Mouse (Mus musculus) megakaryocyte progenitor cell, adult 5-6 weeks (primary cell): ENCODE measurements around the gene Errfi1. TPM values are rescaled to one million over a fixed set of nuclear protein-coding genes. Genes with fewer than 3 reads are reported as not detected.
A peak's percentile ranks its signal among the peaks of the same experiment; 100 is the strongest.

Experiments
- ATAC-seq: replicated peaks from 2 replicates; pipeline ENCODE4 v1.8.0; 2016; ENCODE audit warnings: mild to moderate bottlenecking, moderate TSS enrichment, inconsistent platforms; ENCODE audit not compliant: poor library complexity
- total RNA-seq, 2 experiments: library from RNA; stranded (forward) in 1 of 2; stranded (reverse) in 1 of 2; fragments of 157-497, 149-512 nt in 1 of 2; fragments of 200-1000 nt in 1 of 2; gene quantifications; 2 replicates each; pipeline versions ENCODE4 v1.2.3 to v1.2.4; 2015 to 2017

The Errfi1 gene
- total RNA-seq (2015) (0.84 and 1.2 TPM in 2 replicates), total RNA-seq (2017) (0.54 and 0.61 TPM in 2 replicates)

DNA sequence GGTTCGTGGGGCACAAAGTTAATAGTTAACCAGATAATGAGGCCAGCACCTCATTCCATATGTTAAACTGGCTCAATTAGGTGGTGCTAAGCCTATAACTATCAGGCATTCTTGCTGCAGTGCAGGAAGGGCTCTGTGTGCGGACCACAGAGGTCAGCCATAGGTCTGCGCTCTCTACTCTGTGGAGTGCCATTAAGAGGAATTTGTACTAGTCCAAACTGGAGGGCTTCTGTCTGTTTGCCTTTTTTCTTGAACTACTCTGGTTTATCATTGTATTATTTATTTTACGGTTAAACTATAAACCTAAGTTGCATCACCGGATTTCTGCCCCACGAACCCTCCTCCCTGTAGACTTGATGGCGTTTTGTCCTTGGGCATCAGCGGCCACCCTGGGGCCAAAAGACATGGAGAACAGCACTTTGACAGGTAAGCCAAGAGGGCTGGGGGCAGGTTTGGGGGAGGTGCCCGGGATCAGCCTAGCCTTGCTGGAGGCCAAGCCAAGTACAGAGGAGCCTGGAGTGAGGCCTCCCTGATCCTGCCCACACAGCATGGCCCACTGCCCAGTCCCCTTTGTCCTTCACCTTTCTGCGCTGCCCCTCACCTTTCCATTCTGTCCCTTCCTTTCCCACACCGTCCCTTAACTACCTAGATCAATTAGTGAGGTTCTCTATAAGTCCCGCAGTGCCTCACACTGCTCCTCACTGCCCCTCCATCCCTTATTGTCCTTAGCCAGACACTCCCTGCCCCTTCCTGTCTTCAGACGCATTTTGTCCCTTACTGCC is at the start of gene Errfi1:
TSS of gene Errfi1 (plus strand) at position 240 of the 782 bp plus-strand sequence.
- ATAC-seq = no peak

DNA sequence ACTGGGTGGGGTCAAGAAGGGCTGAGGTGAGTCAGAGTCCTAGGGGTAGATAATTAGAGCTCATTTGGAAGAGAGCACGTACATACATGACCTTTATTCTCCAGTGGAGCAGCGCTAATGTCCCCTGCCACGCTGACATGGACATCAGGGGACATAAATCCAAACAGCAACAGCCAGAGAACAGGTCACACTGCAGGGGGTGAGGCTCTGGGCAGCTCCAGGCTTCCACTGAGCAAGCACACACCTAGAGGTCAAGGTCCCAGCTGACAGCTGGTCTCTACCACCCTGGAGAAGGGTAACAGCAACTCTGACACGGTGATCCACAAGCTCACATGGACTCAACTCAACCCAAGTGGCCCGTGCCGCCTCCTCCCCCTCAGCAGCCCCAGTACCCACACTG is 49.5 kb upstream of the Errfi1 start:
- no peak for ATAC-seq

DNA sequence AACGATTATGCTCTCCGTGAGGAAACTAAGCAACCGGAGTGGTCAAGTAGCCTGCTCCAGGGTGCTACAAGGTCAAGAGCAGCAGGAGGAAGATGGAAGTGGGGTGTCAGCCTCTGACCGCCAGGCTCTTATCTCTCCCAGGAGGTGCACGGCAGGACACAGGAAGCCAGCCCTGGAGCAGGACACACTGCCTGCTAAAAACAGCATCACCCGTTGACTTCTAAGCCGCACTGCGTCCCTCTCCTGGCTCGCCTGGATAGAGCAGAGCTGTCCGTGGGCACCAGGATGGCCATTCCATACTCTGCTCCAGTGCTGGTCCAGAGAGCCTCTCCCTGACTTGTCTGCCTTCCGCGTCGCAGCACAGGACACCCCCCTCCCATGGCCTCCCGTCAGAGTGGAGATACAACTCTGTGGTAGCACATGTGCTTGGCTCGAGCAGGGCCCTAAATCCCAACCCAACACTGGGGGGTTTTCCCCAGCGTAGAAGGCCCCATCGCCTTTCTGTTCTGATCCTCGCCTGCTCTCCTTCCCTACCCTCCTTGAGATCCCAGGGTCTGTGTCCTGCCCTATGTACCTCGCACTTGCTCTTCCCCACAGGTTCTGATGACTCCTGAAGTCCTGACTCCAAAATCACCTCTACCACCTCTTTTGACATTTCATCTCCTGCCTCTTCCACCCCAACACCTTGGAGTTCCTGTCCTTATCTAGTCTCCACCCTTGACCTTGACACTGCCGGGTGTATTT is 45.8 kb upstream of the Errfi1 start:
- no peak; the same call in 1 of the 2 replicates for ATAC-seq

DNA sequence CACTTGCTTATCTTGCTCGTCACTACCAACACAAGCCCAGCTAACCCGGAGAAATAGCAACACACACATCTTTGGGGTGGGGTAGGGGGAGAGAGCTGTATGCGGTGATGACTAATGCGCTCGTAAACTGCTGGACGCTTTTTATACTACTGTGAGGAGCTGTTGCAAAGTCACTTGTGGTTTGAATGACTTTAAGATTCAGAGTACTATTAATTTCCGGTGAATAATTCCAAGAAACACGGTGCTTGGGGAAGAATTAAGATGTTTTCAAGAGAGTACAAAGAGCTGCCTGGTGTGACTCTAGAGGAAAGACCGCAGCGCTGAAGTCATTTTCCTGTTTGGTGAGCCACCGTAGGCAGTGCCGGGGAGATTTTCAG is 45.3 kb upstream of the Errfi1 start:
- ATAC-seq = peak; percentile 78

DNA sequence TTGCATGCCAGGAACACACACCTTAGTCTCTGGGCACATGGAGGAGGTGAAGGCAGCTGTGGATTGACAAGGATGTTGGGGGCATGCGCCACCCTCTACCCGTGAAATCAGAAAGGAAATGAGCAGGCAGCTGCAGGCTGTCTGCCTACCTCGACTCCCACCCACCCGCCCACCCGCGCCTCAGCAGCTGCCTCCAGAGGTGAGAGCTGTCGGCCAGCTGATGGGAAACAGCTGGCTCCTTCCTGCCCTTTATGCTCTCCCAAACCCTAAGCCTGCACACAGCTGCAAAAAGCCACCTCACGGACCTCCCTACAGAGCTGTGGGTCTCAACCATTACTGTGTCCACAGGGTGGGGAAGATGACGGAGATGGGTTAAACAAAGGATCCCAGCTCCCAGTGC is 44.4 kb upstream of the Errfi1 start:
- ATAC-seq = no peak

DNA sequence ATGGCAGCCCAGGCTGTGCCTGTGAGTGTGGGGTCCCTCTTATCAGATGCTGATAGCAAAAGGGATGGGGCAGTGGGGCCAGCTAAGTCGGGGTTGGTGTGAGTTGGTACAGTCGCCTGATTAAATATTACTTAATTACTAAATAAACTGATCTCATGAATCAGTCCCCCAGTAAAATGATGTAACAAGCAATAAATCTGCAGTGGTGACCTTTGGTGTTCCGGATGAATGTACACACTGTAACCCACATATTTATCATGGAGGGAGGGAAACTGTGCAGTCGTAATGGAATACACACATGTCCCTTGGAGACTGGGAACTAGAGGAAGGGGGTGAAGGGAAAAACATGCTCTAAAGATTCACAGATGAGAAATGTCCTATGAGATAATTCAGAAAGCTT is 38.6 kb upstream of the Errfi1 start:
- ATAC-seq = no peak

DNA sequence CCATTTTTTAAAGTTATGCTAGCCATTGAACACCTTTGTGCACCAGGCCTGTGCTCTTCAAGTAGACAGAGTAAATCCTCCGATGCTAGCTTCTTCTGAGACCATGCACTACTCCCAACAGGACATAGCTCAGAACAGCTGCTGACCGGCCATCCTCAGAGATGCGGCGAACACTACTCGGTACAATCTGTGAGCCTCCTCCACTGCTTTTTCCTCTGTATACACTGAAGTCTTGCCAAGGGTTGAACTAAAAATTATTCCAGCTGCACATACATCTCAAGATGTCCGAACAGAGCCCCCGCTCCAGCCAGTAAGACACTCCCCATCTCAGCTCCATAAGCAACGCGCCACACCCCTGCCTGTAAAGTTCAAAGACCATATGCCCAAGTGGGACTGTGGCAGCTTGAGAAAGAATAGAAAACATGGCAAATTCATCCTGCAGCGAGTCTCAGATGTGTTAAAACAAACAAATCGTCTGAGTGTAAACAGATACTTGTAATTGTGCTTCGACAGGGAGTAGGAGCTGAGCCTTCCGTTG is 37.2 kb upstream of the Errfi1 start:
- ATAC-seq = no peak

DNA sequence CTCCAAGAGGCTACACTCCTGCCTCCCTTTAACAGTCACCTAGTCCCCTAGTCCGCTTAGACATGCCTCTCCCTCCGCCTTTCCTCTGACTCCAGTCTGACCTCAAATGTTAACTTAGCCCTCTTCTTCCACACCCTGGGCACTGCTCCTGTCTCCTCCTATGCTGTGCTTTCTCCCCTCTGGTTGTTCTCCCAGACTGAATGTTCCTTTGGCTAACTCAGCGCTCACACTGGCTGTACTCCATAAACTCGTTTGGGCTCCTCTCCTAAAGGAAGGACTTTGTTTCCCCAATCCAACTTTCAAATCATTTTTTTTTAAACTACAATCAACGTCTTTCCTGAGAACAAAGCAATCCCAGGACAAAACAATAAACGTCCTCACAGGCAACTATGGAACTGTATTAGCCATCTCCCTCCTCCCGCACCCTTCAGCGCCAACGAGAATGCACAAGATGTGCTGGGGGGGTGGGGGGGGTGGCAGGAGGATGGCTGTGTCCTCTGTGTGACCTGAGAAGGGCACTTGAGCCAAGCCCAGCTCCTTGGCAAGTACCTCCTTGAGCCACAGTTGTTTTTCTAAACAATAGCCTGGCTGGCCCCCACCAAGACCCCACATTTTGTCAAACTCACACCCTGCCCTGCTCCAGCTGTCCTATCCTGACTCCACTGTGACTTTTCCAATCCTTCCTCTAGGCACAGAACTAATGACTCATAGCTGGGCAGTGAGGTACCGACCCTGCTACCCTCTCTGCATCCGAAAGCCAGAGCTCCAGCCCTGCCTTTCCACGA is 34.4 kb upstream of the Errfi1 start:
- no peak for ATAC-seq

DNA sequence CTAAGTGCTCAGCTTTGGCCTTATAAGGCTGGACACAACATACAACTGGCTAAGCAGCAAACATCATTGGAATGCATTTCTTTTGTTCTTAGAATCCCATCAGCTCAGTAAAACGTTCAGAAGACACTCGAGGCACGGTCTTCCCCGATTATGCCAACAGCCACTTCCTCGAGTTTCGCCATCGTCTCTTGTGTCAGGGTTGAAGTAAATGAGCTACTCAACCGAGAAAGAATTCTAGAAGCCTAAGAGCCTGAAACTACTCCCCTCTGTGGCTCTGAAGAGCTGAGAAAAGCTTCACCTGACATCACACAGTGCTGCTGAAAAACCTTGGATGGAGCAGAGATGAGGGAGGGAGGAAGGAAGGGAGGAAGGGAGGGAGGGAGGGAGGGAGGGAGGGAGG is 32.3 kb upstream of the Errfi1 start:
- no peak for ATAC-seq

DNA sequence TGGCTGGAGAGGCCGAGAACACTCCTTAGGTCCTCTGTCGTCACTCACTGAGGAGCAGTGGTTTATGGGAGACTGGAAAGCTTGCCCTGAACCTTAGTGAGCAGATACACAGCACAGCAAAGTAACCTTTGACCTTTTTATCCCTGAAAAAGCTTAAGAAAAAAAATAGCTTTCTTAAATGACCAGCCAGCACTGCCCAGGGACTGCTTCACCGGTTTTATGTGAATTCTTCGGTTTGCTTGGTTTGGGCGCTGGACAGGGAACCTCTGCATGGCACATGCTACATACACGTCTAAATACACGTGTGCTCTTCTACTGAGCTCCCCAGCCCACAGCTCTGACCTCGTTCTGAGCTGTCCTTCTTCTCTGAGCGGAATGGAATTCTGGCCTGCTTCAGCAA is 31.1 kb upstream of the Errfi1 start:
- ATAC-seq = no peak

DNA sequence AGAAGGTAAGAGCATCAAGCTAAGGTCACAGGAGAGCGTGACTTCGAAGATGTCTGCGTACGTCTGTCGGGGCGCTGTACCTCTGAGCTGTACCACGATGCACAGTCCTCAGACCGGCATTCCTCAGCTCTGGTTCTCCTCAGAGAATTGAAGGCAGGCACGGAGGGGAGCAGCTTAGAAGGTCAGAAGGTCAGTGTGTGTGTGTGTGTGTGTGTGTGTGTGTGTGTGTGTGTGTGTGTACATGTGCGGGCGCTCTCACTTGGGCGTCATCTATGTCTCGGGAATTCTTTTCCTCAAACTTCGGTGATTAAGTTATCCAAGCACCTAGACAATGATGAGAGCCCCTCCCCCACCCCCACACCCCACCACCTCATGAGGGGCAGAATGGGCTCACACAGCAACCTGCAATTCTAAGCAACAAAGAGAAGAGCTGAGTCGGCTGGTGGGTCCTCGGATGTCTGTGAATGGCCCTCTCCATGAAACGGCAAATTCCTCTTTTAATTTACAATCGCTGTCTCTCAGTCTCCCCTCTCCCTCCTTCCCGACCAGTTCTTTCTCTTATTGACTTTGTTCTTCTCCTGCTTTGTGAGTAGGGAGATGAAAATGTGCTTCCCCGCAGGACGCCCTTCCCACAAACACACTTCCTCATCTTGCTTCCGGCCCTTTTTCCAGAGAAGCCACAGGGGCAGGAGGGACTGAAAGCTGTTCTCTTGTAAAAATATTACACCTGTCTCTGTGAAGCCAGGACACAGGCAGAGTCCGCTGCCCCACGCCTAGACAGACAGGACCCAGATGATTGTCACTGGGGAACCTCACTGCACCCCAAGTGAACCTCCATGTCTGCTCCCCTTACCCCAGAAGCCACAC is 29.9 kb upstream of the Errfi1 start:
- peak; percentile 68 for ATAC-seq

DNA sequence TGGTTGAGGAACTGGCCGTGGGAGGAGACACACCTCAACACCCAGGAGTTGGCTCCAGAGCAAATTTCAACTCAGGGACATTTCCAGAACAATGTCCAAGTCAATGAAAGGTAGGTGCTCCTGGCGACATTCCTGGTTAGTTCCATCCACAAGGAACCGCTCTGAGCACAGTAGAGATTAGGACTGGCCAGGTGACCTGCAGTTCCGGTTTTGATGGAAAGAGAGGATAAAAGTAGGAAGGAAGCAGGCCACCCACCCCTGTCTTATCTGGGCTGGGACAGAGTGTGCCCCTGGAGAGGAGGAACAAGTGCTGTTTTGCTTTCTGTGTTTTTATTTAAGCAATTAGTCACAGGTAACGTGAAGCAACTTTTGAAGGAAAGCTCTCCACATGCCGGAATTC is 28.8 kb upstream of the Errfi1 start:
- ATAC-seq = no peak

DNA sequence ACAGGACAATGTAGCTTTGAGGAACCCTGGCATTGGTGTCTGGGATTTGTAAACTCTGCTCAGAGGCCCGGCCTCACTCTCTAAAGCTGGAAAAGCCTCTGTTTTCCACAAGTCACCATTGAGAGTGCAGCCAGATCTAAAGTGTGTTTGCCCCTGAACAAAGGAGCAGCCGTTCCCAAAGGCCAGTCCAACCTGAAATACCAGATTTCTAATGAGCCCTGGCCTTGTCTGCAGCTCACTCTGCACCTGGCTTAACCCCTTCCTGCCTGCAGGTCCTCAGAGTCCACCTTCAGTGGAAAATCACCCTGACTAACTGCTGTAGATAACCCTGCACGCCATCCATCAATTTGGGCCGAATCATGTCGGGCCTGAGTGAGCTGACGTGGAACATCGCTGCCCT is 28.2 kb upstream of the Errfi1 start:
- ATAC-seq = no peak

DNA sequence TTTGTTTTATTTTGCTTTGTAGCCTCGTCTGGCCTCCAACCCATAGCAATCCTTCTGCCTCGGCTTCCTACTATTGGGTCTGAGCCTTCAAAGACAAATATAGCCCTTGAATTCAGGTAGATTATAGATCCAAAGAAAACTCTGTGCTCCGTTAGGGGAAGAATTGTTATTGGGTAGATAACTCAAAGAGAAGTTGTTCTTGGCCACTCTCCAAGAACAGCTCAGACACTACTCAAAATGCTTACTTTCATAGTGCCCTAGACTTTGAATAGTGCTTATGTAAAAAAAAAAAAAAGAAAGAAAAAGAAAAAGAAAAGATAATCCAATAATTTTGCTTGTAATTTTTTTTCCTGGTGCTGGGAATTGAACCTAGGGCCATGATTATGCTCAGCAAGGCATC is 22.4 kb upstream of the Errfi1 start:
- no peak for ATAC-seq

DNA sequence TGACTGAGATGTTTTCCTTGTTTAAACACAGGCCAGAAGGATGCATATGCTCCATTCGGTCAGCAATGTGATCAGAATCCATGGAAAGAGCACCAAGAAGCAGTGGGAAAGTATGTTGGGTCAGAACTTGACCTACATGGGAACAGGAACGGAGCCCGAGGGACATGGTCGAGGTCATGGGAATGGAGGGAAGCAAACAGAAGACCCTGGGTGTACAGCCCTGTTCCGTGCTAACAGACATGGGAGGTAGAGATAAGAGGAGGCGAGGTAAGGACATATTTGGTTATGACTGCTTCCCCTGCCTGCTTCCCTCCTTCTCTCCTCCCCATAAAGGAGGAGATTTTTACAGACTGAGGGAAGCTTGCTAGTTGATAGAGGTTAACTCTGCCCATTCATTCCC is 21.8 kb upstream of the Errfi1 start:
- ATAC-seq = no peak

DNA sequence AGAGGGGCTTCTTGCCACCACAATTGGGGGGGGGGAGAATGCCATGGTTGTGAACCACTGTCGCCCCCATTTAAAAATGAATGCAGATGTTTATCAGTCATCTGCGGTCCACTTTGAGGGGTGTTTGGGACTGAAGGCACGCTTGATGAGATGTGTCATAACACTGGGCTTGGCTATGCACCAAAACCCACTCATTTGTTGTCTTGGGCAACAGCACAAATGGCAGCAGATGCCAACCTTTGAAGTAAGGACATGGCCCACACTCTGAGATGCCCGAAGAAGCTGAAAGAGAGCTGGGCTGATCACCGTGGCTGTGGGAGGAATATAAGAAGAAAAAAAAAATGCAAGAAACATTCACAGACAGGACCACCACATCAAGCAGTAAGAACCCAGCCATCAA is 18.6 kb upstream of the Errfi1 start:
- ATAC-seq = no peak

DNA sequence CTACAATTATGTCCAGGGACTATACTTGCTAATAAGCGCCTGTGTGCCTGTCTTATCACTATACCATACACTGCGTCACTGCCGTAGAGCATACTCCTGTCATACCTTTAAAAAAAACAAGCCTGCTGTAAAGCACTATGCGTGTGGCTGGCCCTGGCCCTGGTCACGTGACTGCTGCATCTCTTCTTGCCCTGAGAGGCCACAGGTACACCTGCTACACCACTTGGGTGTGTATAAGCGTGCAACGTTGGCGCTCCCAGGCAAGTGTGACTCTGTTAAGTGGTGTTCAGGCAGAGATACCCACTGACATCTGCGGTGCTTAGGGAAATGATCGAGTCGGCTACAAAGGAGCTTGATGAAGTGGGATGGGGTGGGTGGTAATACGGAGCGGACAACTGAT is 17.5 kb upstream of the Errfi1 start:
- no peak for ATAC-seq

DNA sequence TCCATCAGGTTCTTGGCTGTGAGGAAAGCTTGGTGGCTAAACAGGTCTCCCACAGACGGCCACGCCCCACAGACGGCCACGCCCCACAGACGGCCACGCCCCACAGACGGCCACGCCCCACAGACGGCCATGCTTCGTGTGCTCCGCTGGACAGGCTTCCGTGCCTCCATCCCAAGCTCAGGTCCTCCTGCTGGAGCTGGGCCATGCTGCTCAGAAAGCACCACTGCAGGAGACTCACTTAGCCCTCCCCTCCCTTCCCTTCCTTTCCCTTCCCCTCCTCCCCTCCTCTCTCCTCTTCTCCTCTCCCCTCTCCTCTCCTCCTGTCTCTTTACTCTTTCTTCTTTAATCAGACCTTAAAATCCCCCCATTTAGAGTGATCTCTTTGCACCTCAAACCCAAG is 16.8 kb upstream of the Errfi1 start:
- no peak for ATAC-seq

DNA sequence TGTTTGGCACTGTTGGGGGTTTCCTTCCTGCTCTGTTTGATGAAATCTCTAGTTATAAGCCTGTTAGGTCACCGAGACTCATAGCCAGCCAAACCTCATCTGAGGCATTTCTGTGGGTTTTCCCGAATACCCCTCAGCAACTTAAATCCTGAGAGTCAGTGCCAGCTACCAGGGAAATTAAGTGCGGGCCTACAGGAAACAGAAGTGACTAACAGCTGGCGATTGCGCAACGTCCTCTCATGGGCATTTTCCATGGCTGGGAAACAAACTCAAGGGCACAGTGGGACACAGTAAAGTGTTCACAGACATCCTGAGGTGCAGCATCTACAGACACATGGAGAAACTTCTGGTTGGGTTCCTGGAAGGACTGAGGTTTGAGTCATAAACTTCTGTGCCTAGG is 16.3 kb upstream of the Errfi1 start:
- ATAC-seq = peak; percentile 84

DNA sequence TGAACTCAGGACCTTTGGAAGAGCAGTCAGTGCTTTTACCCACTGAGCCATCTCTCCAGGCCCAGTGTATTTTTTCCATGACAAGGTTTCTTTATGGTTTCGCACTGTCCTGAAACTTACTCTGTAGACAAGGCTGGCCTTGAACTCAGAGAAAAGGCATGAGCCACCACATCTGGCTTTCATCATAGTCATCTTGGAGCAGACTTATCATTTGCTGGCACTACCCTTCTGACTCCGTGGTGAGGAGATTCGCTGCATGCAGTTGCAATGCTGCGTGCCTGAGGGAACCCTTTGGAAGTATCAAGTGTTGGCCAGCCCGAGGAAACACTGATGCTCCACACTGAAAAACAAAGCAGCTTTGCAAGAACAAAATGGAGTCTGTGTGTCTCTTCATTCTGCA is 11.7 kb upstream of the Errfi1 start:
- ATAC-seq = no peak

DNA sequence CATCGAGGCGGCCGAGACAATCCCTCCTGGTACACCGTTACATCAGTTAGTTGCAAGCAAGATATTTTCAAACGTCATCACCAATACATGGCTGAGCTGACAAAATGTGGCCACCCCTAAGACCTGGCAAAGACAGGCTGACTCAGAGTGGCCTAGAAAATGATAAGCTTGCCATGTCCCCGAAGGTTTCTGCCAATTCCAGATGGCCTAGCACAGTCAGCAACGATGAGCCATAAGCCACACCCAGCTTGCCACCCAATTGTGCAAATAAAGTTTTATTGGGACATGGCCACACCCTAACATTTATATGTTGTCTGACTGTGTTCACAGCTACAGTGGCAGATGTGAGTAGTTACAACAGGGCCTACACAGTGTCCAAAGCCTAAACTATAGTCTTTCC is 10.5 kb upstream of the Errfi1 start:
- ATAC-seq = no peak
